Mouse (Mus musculus): ENCODE measurements around the gene Mcrip1. TPM values are rescaled to one million over a fixed set of nuclear protein-coding genes. Genes with fewer than 3 reads are reported as not detected.
"Not testable (repeated sequence)": the region's sequence is repeated elsewhere in the genome, so short reads cannot be mapped to it uniquely, and the experiment has no call there.

Mcrip1 gene
- polyA plus RNA-seq, 1 experiment from 2014 or later, result 237 TPM

DNA sequence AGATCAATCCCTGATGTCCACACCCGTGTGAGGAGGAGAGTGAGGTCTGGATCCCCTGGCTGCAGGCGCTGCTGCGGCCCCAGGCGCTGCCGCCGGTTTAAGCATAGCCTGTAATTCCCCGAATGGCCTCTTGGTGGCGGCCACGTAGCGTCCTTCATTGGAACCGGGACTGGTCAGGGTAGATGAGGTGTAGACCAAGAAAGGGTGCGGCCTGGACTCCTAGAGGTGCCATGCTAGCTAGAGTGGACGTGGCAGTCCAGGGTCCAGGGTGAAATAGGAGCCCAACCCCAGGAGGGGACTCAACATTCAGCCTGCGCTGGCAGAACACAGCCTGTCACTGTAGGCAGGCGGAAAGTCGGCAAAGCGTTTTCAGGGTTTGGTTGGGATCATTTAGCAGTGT is 33.9 kb downstream of the Mcrip1 start:
- Histone ChIP-seq H3K4me3 (ENCODE audit: low read depth, low read length) (no peak overlapping the region), H3K9ac (ENCODE audit: low read length) (no peak overlapping the region), H3K27me3 (ENCODE audit: control insufficient read depth, insufficient read depth, low read length) (no peaks in the 10 kb centered on the region), H3K27ac (ENCODE audit: low read depth, low read length) (no peak overlapping the region), H3K4me2 (no peak overlapping the region), H3K9me3 (ENCODE audit: control insufficient read depth, low read length) (no peaks in the 10 kb centered on the region), H3K36me3 (ENCODE audit: control insufficient read depth, insufficient read depth, low read length) (no peaks in the 10 kb centered on the region), H3K4me1 (ENCODE audit: control insufficient read depth, insufficient read depth, low read length) (peaks cover 2% of the 10 kb centered on the region)
- ATAC-seq (ENCODE audit: low FRiP score) (peak; percentile 72), DNase-seq (ENCODE audit: low spot score, missing footprints) (peak; percentile 99)
- WGBS, result 18% methylated on average over 17 of the region's 17 CpGs

DNA sequence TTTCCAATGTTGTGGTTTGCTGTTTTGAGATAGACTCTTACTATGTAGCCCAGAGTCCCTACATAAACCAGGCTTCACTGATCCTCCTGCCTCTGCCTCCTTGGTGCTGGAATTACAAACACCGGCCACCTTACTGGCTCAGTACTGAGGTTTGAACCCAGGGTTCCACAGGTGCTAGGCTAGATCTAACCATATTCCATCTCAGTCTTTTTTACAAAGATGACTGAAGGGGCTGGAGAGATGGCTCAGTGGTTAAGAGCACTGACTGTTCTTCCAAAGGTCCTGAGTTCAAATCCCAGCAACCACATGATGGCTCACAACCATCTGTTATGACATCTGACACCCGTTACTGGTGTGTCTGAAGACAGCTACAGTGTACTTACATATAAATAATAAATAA is 35.3 kb downstream of the Mcrip1 start:
- ATAC-seq (ENCODE audit: low FRiP score); H3K4me2 ChIP-seq; H3K4me3 ChIP-seq (ENCODE audit: low read depth, low read length); H3K9ac ChIP-seq (ENCODE audit: low read length); H3K9me3 ChIP-seq (ENCODE audit: control insufficient read depth, low read length); H3K4me1 ChIP-seq (ENCODE audit: control insufficient read depth, insufficient read depth, low read length); H3K27ac ChIP-seq (ENCODE audit: low read depth, low read length); H3K27me3 ChIP-seq (ENCODE audit: control insufficient read depth, insufficient read depth, low read length); DNase-seq (ENCODE audit: low spot score, missing footprints); H3K36me3 ChIP-seq (ENCODE audit: control insufficient read depth, insufficient read depth, low read length): not testable (repeated sequence)
- 87% methylated on average over 2 of the region's 2 CpGs for WGBS

DNA sequence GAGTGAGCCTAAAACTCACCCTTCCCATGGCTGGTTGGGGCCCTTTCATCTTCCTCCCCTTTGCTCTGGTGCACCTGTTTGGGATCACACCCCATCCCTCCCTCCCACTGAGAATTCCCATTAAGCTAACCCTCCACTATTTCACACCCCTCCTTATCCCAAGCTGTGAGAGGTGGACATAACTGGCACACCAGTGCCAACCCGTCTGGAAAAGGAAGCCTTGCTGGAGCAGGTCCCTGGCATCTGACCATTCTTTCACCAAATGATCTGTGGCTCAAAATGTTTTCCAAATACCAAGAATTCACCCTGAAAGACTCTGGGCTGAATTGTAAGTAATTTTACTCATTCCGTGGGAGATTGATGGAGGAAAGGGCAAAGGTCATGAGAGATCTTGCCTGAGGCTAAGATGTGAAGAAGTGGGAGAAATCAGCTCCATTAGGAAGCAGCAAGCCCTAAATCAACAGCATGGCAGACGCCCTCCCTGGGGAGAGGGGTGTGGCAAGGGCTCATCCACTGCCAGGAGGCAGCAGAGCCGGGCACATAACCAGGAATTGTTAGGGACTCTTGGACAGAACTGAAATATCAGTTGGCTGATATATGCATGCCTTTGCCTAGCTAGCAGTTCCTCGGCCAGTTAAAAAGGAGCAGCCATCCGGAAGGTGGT is 36.6 kb downstream of the Mcrip1 start:
- ATAC-seq (ENCODE audit: low FRiP score), result no peak
- DNase-seq (ENCODE audit: low spot score, missing footprints), result no peak
- WGBS, result 58% methylated on average over 6 of the region's 6 CpGs
- no peak overlapping the region for H3K9ac ChIP-seq (ENCODE audit: low read length)
- H3K4me1 ChIP-seq (ENCODE audit: control insufficient read depth, insufficient read depth, low read length), result peaks cover 6% of the 10 kb centered on the region
- H3K36me3 ChIP-seq (ENCODE audit: control insufficient read depth, insufficient read depth, low read length), result no peaks in the 10 kb centered on the region
- no peaks in the 10 kb centered on the region for H3K9me3 ChIP-seq (ENCODE audit: control insufficient read depth, low read length)
- no peak overlapping the region for H3K4me2 ChIP-seq
- H3K27me3 ChIP-seq (ENCODE audit: control insufficient read depth, insufficient read depth, low read length), result no peaks in the 10 kb centered on the region
- H3K4me3 ChIP-seq (ENCODE audit: low read depth, low read length), result no peak overlapping the region
- H3K27ac ChIP-seq (ENCODE audit: low read depth, low read length), result no peak overlapping the region

DNA sequence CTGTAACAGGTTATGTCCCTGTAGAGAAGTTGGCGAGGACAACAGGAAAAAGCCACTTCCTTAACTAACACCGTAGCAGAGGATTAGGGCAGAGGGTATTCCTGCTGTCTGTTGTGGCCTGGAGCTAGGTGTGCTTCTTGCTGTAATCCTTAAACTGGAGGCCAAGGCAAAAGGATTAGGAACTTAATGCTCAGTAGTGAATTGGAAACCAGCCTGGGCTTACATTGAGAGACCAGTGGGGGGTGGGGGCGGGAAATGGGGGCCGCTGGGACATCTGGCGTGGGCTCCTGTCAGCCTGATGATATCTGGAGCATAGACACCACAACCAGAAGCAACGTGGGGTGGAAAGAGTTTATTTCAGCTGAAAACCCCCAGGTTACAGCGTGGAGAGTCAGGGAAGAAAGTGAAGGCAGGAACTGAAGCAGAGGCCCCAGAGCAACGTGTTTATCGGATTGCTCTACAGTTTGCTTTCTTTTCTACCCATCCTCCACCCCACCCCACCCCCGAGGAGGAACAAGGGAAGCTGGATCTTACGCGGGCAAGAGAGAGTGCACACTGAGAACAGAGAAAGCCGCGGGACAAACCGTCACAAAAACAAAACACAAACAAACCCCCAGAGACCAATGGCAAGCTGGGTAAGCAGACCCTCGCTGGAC is 39.0 kb downstream of the Mcrip1 start:
- Histone ChIP-seq H3K9ac (ENCODE audit: low read length) (peak overlapping the region; percentile 57), H3K27ac (ENCODE audit: low read depth, low read length) (no peak overlapping the region), H3K4me3 (ENCODE audit: low read depth, low read length) (no peak overlapping the region), H3K9me3 (ENCODE audit: control insufficient read depth, low read length) (no peaks in the 10 kb centered on the region), H3K4me2 (peak overlapping the region; percentile 42), H3K27me3 (ENCODE audit: control insufficient read depth, insufficient read depth, low read length) (no peaks in the 10 kb centered on the region), H3K36me3 (ENCODE audit: control insufficient read depth, insufficient read depth, low read length) (no peaks in the 10 kb centered on the region), H3K4me1 (ENCODE audit: control insufficient read depth, insufficient read depth, low read length) (peaks cover 6% of the 10 kb centered on the region)
- DNase-seq (ENCODE audit: low spot score, missing footprints) (peak; percentile 90), ATAC-seq (ENCODE audit: low FRiP score) (no peak)
- 3% methylated on average over 16 of the region's 16 CpGs for WGBS

DNA sequence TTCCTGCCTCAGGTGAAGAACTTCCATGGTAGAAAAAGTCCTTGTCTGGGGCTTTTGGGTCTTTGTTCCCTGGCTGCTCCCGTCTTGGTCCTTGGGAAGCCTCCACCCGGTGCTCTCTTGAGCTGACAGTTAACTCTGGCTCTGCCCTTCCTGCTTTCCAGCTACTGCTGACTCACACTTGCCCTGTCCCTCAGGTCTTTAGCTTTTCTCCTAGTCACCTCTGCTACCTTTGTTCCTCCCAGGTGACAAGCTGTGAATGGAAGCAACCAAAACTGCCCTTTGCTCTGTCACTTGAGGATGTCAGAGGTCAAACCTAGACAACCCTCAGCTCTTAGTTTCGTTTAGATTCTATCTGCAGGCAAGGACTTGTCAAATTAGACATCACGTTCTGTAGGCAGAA is 39.6 kb downstream of the Mcrip1 start:
- Histone ChIP-seq H3K27ac (ENCODE audit: low read depth, low read length) (no peak overlapping the region), H3K9ac (ENCODE audit: low read length) (no peak overlapping the region), H3K4me3 (ENCODE audit: low read depth, low read length) (no peak overlapping the region), H3K9me3 (ENCODE audit: control insufficient read depth, low read length) (no peaks in the 10 kb centered on the region), H3K4me2 (0 out of 2 replicates have a peak overlapping the region, but pooled peaks have one; percentile 42), H3K4me1 (ENCODE audit: control insufficient read depth, insufficient read depth, low read length) (peaks cover 6% of the 10 kb centered on the region), H3K36me3 (ENCODE audit: control insufficient read depth, insufficient read depth, low read length) (no peaks in the 10 kb centered on the region), H3K27me3 (ENCODE audit: control insufficient read depth, insufficient read depth, low read length) (no peaks in the 10 kb centered on the region)
- DNase-seq (ENCODE audit: low spot score, missing footprints) (no peak), ATAC-seq (ENCODE audit: low FRiP score) (no peak)
- 30% methylated on average over 4 of the region's 4 CpGs for whole genome bisulfite sequencing

DNA sequence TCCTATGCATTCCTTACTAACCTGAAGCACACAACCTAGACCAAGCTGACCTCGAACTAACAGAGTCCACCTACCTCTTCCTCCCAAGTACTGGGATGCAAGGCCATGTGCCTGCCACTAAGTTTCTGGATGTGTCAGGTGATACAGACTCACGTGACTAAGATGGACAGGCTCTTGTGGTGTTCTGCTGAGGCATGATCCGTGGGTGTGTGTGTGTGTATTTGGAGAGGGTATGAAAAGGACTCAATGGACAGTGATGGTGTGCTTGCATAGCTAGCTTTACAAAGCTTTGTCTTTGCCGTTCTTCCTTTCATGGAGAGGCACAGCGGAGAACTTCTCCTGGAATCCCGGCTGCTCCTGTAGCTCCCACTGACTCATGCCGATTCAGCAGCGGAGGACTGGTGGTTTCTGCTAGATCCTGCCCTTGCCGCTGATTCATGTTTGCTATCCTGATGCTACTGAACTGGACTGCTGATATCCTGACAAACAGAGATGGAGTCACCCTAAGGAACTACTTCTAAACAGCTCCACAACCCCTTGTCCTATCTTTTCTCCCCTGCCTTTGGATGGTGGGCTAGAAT is 41.1 kb downstream of the Mcrip1 start:
- no peak overlapping the region for H3K4me3 ChIP-seq (ENCODE audit: low read depth, low read length)
- no peak overlapping the region for H3K27ac ChIP-seq (ENCODE audit: low read depth, low read length)
- 88% methylated on average over 9 of the region's 9 CpGs for WGBS
- H3K9me3 ChIP-seq (ENCODE audit: control insufficient read depth, low read length), result no peaks in the 10 kb centered on the region
- no peak overlapping the region for H3K4me2 ChIP-seq
- H3K4me1 ChIP-seq (ENCODE audit: control insufficient read depth, insufficient read depth, low read length), result peaks cover 6% of the 10 kb centered on the region
- no peak overlapping the region for H3K9ac ChIP-seq (ENCODE audit: low read length)
- DNase-seq (ENCODE audit: low spot score, missing footprints), result no peak
- no peaks in the 10 kb centered on the region for H3K36me3 ChIP-seq (ENCODE audit: control insufficient read depth, insufficient read depth, low read length)
- ATAC-seq (ENCODE audit: low FRiP score), result no peak
- no peaks in the 10 kb centered on the region for H3K27me3 ChIP-seq (ENCODE audit: control insufficient read depth, insufficient read depth, low read length)

DNA sequence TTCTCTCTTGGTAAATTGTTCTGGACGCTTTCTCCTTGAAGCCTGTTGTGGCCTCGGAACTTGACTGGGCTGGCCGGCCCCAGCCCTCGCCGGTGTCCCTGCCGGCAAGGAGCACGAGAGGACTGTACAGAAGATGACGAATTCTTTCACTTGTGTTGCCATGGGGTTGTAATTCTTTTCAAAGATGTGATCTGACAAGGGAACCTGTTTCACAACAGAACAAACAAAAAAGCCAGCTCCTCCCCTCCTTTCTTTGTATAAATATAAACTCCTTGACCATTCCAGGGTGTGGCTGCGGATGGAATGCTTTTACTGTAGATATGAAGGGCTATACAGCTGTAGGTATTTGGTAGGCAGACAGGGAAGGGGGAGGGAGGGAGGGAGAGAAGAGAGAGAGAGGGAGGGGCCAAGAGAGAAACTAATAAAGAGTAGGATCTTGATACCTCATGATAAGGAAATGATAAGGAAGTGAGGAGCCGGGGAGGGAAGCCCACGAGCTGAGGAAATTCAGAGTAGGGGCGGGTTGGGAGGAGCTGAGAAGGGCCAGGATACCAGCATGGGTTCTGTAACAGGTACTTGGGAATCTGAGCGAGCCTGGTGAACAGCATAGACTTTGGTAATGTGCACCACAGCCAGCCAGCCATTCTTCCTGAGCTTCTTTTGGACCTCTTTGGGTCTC is 41.8 kb downstream of the Mcrip1 start:
- Histone ChIP-seq H3K9me3 (ENCODE audit: control insufficient read depth, low read length) (no peaks in the 10 kb centered on the region), H3K27me3 (ENCODE audit: control insufficient read depth, insufficient read depth, low read length) (no peaks in the 10 kb centered on the region), H3K9ac (ENCODE audit: low read length) (no peak overlapping the region), H3K27ac (ENCODE audit: low read depth, low read length) (no peak overlapping the region), H3K36me3 (ENCODE audit: control insufficient read depth, insufficient read depth, low read length) (no peaks in the 10 kb centered on the region), H3K4me2 (no peak overlapping the region), H3K4me1 (ENCODE audit: control insufficient read depth, insufficient read depth, low read length) (peaks cover 6% of the 10 kb centered on the region), H3K4me3 (ENCODE audit: low read depth, low read length) (no peak overlapping the region)
- no peak for DNase-seq (ENCODE audit: low spot score, missing footprints)
- ATAC-seq (ENCODE audit: low FRiP score), result no peak
- WGBS, result 84% methylated on average over 13 of the region's 13 CpGs

DNA sequence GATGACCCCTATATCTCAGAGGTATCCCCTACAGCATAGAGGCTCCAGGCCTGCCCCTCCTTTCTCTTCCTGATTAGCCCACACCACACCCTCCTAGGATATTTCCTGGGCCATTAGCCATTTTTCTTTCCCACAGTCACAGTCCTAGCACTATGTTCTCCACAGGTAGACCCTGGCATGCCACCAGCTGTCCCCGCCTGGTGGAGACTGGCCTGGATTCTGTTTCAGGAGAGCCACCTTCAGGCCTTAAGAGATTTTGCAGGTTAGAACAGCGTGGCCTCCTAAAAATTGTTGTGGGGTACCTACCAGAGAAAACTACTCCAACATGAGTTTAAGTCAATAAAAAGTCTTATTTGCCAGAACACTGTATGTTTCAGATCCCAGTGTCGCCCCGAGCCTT is 42.6 kb downstream of the Mcrip1 start:
- WGBS, result 66% methylated on average over 4 of the region's 4 CpGs

DNA sequence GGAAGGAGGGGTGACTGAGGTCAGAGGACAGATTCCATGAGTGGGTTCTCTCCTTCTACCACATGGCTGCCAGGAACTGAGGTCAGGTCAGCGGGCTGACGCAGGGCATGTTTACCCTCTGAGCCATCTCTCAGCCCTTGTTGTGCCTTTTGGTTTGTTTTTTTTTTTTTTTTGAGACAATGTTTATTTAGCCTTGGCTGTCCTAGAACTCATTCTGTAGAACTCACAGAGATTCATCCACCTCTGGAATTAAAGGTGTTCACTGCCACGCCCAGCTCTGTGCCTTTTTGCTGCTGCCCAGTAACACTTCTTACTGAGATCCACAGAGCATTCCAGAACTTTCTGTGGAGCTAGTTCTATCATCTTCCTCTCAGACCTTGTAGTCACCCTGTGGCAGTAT is 43.9 kb downstream of the Mcrip1 start:
- Histone ChIP-seq H3K4me3 (ENCODE audit: low read depth, low read length) (no peak overlapping the region), H3K4me2 (no peak overlapping the region), H3K27me3 (ENCODE audit: control insufficient read depth, insufficient read depth, low read length) (no peaks in the 10 kb centered on the region), H3K9me3 (ENCODE audit: control insufficient read depth, low read length) (no peaks in the 10 kb centered on the region), H3K4me1 (ENCODE audit: control insufficient read depth, insufficient read depth, low read length) (peaks cover 5% of the 10 kb centered on the region), H3K36me3 (ENCODE audit: control insufficient read depth, insufficient read depth, low read length) (no peaks in the 10 kb centered on the region), H3K9ac (ENCODE audit: low read length) (no peak overlapping the region), H3K27ac (ENCODE audit: low read depth, low read length) (no peak overlapping the region)
- DNase-seq (ENCODE audit: low spot score, missing footprints), result no peak
- 85% methylated on average over 3 of the region's 3 CpGs for whole genome bisulfite sequencing
- ATAC-seq (ENCODE audit: low FRiP score), result no peak

More for the DNA sequence above, 42.6 kb downstream of the Mcrip1 start:
- H3K36me3 ChIP-seq (ENCODE audit: control insufficient read depth, insufficient read depth, low read length), result no peaks in the 10 kb centered on the region
- H3K27ac ChIP-seq (ENCODE audit: low read depth, low read length), result no peak overlapping the region
- no peaks in the 10 kb centered on the region for H3K27me3 ChIP-seq (ENCODE audit: control insufficient read depth, insufficient read depth, low read length)
- no peak overlapping the region for H3K4me3 ChIP-seq (ENCODE audit: low read depth, low read length)
- H3K9ac ChIP-seq (ENCODE audit: low read length), result no peak overlapping the region
- H3K9me3 ChIP-seq (ENCODE audit: control insufficient read depth, low read length), result no peaks in the 10 kb centered on the region
- no peak for DNase-seq (ENCODE audit: low spot score, missing footprints)
- H3K4me1 ChIP-seq (ENCODE audit: control insufficient read depth, insufficient read depth, low read length), result peaks cover 6% of the 10 kb centered on the region
- ATAC-seq (ENCODE audit: low FRiP score), result no peak
- H3K4me2 ChIP-seq, result no peak overlapping the region
